Mouse (Mus musculus): Measurements from ENCODE around the gene Gdf9. TPM values are rescaled to one million over a fixed set of nuclear protein-coding genes. Genes with fewer than 3 reads are reported as not detected.

The Gdf9 gene
- polyA plus RNA-seq, 1 experiment = 0.42 TPM

GRCm38 (mm10) chr11:53485719-53486118 lies 54.9 kb downstream of the Gdf9 start:
- WGBS = 44% methylated on average over 3 of the region's 3 CpGs
- Histone ChIP-seq H3K36me3 (ENCODE audit: control insufficient read depth, insufficient read depth, low read length) (no peaks in the 10 kb centered on the region), H3K4me1 (ENCODE audit: control insufficient read depth, insufficient read depth, low read length) (no peaks in the 10 kb centered on the region), H3K27me3 (replicated peaks; ENCODE audit: control insufficient read depth, insufficient read depth, low read length) (no peaks in the 10 kb centered on the region), H3K4me3 (ENCODE audit: insufficient read depth, low read depth, low read length) (no peak overlapping the region), H3K27ac (ENCODE audit: insufficient read depth, low read depth, low read length) (no peak overlapping the region)
- TF ChIP-seq POLR2A (IDR thresholded peaks at IDR 0.05; ENCODE audit: low read depth, low read length) (no peak), CTCF (conservative IDR thresholded peaks at IDR 0.05; ENCODE audit: insufficient read depth, insufficient read length, low read depth, low read length) (peak; percentile 40)
- no peak for DNase-seq

- WGBS = 65% methylated on average over 3 of the region's 3 CpGs
- Histone ChIP-seq H3K4me1 (ENCODE audit: control insufficient read depth, insufficient read depth, low read length) (no peaks in the 10 kb centered on the region), H3K27me3 (replicated peaks; ENCODE audit: control insufficient read depth, insufficient read depth, low read length) (no peaks in the 10 kb centered on the region), H3K27ac (ENCODE audit: insufficient read depth, low read depth, low read length) (no peak overlapping the region), H3K4me3 (ENCODE audit: insufficient read depth, low read depth, low read length) (no peak overlapping the region), H3K36me3 (ENCODE audit: control insufficient read depth, insufficient read depth, low read length) (no peaks in the 10 kb centered on the region)
- TF ChIP-seq CTCF (conservative IDR thresholded peaks at IDR 0.05; ENCODE audit: insufficient read depth, insufficient read length, low read depth, low read length) (no peak), POLR2A (IDR thresholded peaks at IDR 0.05; ENCODE audit: low read depth, low read length) (no peak)
- DNase-seq = no peak
Measured at GRCm38 (mm10) chr11:53486351-53486750, 55.5 kb downstream of the Gdf9 start.

- Histone ChIP-seq H3K27me3 (replicated peaks; ENCODE audit: control insufficient read depth, insufficient read depth, low read length) (no peaks in the 10 kb centered on the region), H3K4me1 (ENCODE audit: control insufficient read depth, insufficient read depth, low read length) (no peaks in the 10 kb centered on the region), H3K27ac (ENCODE audit: insufficient read depth, low read depth, low read length) (no peak overlapping the region), H3K4me3 (ENCODE audit: insufficient read depth, low read depth, low read length) (no peak overlapping the region), H3K36me3 (ENCODE audit: control insufficient read depth, insufficient read depth, low read length) (no peaks in the 10 kb centered on the region)
- WGBS = 10% methylated on average over 27 of the region's 27 CpGs
- DNase-seq = peak; percentile 64
- TF ChIP-seq CTCF (conservative IDR thresholded peaks at IDR 0.05; ENCODE audit: insufficient read depth, insufficient read length, low read depth, low read length) (no peak), POLR2A (IDR thresholded peaks at IDR 0.05; ENCODE audit: low read depth, low read length) (no peak)
Measured at GRCm38 (mm10) chr11:53486822-53487594, 56.2 kb downstream of the Gdf9 start.

Other genes starting within 250 kb of the Gdf9 start
- gene Hspa4, start 130.6 kb upstream of the Gdf9 start, polyA plus RNA-seq (2012; rRNA removed) = 21.1 and 24.8 TPM in 2 replicates
- gene Zcchc10, start 106.3 kb upstream of the Gdf9 start, polyA plus RNA-seq (2012; rRNA removed) = 4.9 and 5.0 TPM in 2 replicates
- gene Aff4, start 80.2 kb upstream of the Gdf9 start, polyA plus RNA-seq (2012; rRNA removed) = 18.0 and 18.7 TPM in 2 replicates
- gene Leap2, start 7.9 kb upstream of the Gdf9 start, polyA plus RNA-seq (2012; rRNA removed) = not detected in 2 replicates
- 1,048 and 1,200 TPM in 2 replicates for gene Uqcrq, start 192 bp upstream of the Gdf9 start, polyA plus RNA-seq (2012; rRNA removed)
- 0.05 and 0.10 TPM in 2 replicates for gene Gm10447, start 26.1 kb downstream of the Gdf9 start, polyA plus RNA-seq (2012; rRNA removed)
- gene Shroom1, start 26.2 kb downstream of the Gdf9 start, polyA plus RNA-seq (2012; rRNA removed) = 0.88 and 1.2 TPM in 2 replicates
- gene Gm9837, start 39.5 kb downstream of the Gdf9 start, polyA plus RNA-seq (2012; rRNA removed) = not detected in 2 replicates
- not detected in 2 replicates for gene Gm9945, start 49.1 kb downstream of the Gdf9 start, polyA plus RNA-seq (2012; rRNA removed)
- 0.84 and 1.8 TPM in 2 replicates for gene Sowaha, start 49.3 kb downstream of the Gdf9 start, polyA plus RNA-seq (2012; rRNA removed)
- 15.6 and 16.3 TPM in 2 replicates for gene Sept8, start 88.2 kb downstream of the Gdf9 start, polyA plus RNA-seq (2012; rRNA removed)
- 7.4 and 7.5 TPM in 2 replicates for gene Kif3a, start 136.4 kb downstream of the Gdf9 start, polyA plus RNA-seq (2012; rRNA removed)
- gene Il4, start 187.6 kb downstream of the Gdf9 start, polyA plus RNA-seq (2012; rRNA removed) = not detected in 2 replicates
- not detected in 2 replicates for gene Il13, start 203.7 kb downstream of the Gdf9 start, polyA plus RNA-seq (2012; rRNA removed)

All from kidney, adult 2 months (tissue).